Mouse (Mus musculus) midbrain, embryonic 14.5 days (tissue): ENCODE measurements around the gene Pbld2. TPM values are rescaled to one million over a fixed set of nuclear protein-coding genes. Genes with fewer than 3 reads are reported as not detected.
"Not testable (repeated sequence)": the region's sequence is repeated elsewhere in the genome, so short reads cannot be mapped to it uniquely, and the experiment has no call there.

Experiments used
- ATAC-seq: fragments of 200-750 bp; cut with Nextera tagmentation; 2 replicates; pipeline ENCODE4 v1.8.0; 2017; ENCODE audit warnings: moderate number of reproducible peaks, moderate library complexity; ENCODE audit not compliant: low FRiP score, low TSS enrichment
- DNase-seq: peaks from one replicate; pipeline ENCODE4 v3.0.0-alpha.2; 2015
- H3K27ac ChIP-seq: fragments of 300-500 bp; sonication (generic); replicated peaks from 2 replicates; pipeline ENCODE4 v1.5.1; 2014; ENCODE audit warnings: mild to moderate bottlenecking, low read depth, low read length, moderate library complexity
- H3K27me3 ChIP-seq: fragments of 300-500 bp; sonication (generic); 2 replicates; pipeline ENCODE4 v1.6.1; 2014; ENCODE audit warnings: low read length, control low read depth, mixed read lengths; ENCODE audit not compliant: control insufficient read depth, insufficient read depth
- H3K36me3 ChIP-seq: fragments of 300-500 bp; sonication (generic); 2 replicates; pipeline ENCODE4 v1.6.1; 2014; ENCODE audit warnings: low read length, control low read depth; ENCODE audit not compliant: control insufficient read depth, insufficient read depth
- H3K4me1 ChIP-seq: fragments of 300-500 bp; sonication (generic); 2 replicates; pipeline ENCODE4 v1.6.1; 2014; ENCODE audit warnings: mild to moderate bottlenecking, antibody characterized with exemption, low read length, control low read depth; ENCODE audit not compliant: control insufficient read depth, insufficient read depth
- H3K4me2 ChIP-seq: fragments of 300-500 bp; sonication (generic); 2 replicates; pipeline ENCODE4 v1.6.1; 2014; ENCODE audit warnings: mild to moderate bottlenecking, low read length, moderate library complexity
- H3K4me3 ChIP-seq: fragments of 300-500 bp; sonication (generic); replicated peaks from 2 replicates; pipeline ENCODE4 v1.5.1; 2014; ENCODE audit warnings: low read depth, low read length
- H3K9ac ChIP-seq: fragments of 300-500 bp; sonication (generic); replicated peaks from 2 replicates; pipeline ENCODE4 v1.6.1; 2014; ENCODE audit warnings: mild to moderate bottlenecking, low read length, moderate library complexity
- H3K9me3 ChIP-seq: fragments of 300-500 bp; sonication (generic); 2 replicates; pipeline ENCODE4 v1.6.1; 2016; ENCODE audit warnings: low read length, control low read depth, mixed read lengths; ENCODE audit not compliant: control insufficient read depth
- WGBS: fragments of 180-500 bp; shearing (Covaris S2); extraction: QIAGEN DNeasy Blood & Tissue Kit; methylation state at CpG from one replicate; pipeline ENCODE4 v1.1.7; 2014; 5-methylcytosine and 5-hydroxymethylcytosine counted together
- polyA plus RNA-seq: library from polyadenylated mRNA; unstranded; fragments of >200 nt; fragmentation: Nextera tagmentation; extraction: Ambion mirVana; gene quantifications from 2 replicates; pipeline ENCODE4 v1.2.1, GENCODE M21; 2014

Gene Pbld2
- polyA plus RNA-seq, 1 experiment from 2014 or later, result 0.79 TPM

GRCm38 (mm10) chr10:63049106-63049505 lies 25.0 kb downstream of the Pbld2 start:
- DNase-seq (no peak), ATAC-seq (no peak)
- no peaks in the 10 kb centered on the region for H3K36me3 ChIP-seq
- no peaks in the 10 kb centered on the region for H3K27me3 ChIP-seq
- no peak overlapping the region for H3K9ac ChIP-seq
- WGBS, result 62% methylated on average over 2 of the region's 2 CpGs
- no peak overlapping the region for H3K27ac ChIP-seq
- no peaks in the 10 kb centered on the region for H3K9me3 ChIP-seq
- H3K4me2 ChIP-seq, result no peak overlapping the region
- H3K4me3 ChIP-seq, result no peak overlapping the region
- H3K4me1 ChIP-seq, result no peaks in the 10 kb centered on the region

GRCm38 (mm10) chr10:63051267-63051666 lies 27.2 kb downstream of the Pbld2 start:
- Histone ChIP-seq H3K4me1 (no peaks in the 10 kb centered on the region), H3K36me3 (no peaks in the 10 kb centered on the region), H3K27ac (no peak overlapping the region), H3K4me2 (no peak overlapping the region), H3K27me3 (no peaks in the 10 kb centered on the region), H3K9ac (no peak overlapping the region), H3K4me3 (no peak overlapping the region), H3K9me3 (no peaks in the 10 kb centered on the region)
- no peak for ATAC-seq
- DNase-seq, result no peak
- 63% methylated on average over 7 of the region's 7 CpGs for WGBS

GRCm38 (mm10) chr10:63052011-63052410 lies 27.9 kb downstream of the Pbld2 start:
- DNase-seq (no peak), ATAC-seq (no peak)
- 85% methylated on average over 6 of the region's 6 CpGs for WGBS
- Histone ChIP-seq H3K4me2 (no peak overlapping the region), H3K27me3 (no peaks in the 10 kb centered on the region), H3K4me1 (no peaks in the 10 kb centered on the region), H3K9ac (no peak overlapping the region), H3K9me3 (no peaks in the 10 kb centered on the region), H3K36me3 (no peaks in the 10 kb centered on the region), H3K27ac (no peak overlapping the region), H3K4me3 (no peak overlapping the region)

GRCm38 (mm10) chr10:63053007-63053406 lies 28.9 kb downstream of the Pbld2 start:
- Histone ChIP-seq H3K4me3 (no peak overlapping the region), H3K27ac (no peak overlapping the region), H3K4me1 (no peaks in the 10 kb centered on the region), H3K27me3 (no peaks in the 10 kb centered on the region), H3K36me3 (no peaks in the 10 kb centered on the region), H3K4me2 (no peak overlapping the region), H3K9me3 (no peaks in the 10 kb centered on the region), H3K9ac (no peak overlapping the region)
- DNase-seq, result no peak
- 57% methylated on average over 6 of the region's 6 CpGs for WGBS
- no peak for ATAC-seq

- ATAC-seq, H3K4me3 ChIP-seq, H3K27ac ChIP-seq, H3K9me3 ChIP-seq, H3K9ac ChIP-seq, DNase-seq, H3K4me2 ChIP-seq, H3K4me1 ChIP-seq, H3K36me3 ChIP-seq, H3K27me3 ChIP-seq: not testable (repeated sequence)
- 92% methylated on average over 6 of the region's 6 CpGs for WGBS
These were observed 30.0 kb downstream of the Pbld2 start for GRCm38 (mm10) chr10:63054071-63054470.

- no peaks in the 10 kb centered on the region for H3K9me3 ChIP-seq
- H3K36me3 ChIP-seq, result no peaks in the 10 kb centered on the region
- DNase-seq (no peak), ATAC-seq (no peak)
- H3K9ac ChIP-seq, result no peak overlapping the region
- no peak overlapping the region for H3K4me3 ChIP-seq
- H3K27ac ChIP-seq, result no peak overlapping the region
- no peaks in the 10 kb centered on the region for H3K4me1 ChIP-seq
- no peaks in the 10 kb centered on the region for H3K27me3 ChIP-seq
- no peak overlapping the region for H3K4me2 ChIP-seq
- WGBS, result 75% methylated on average over 2 of the region's 2 CpGs
These were observed 30.5 kb downstream of the Pbld2 start for GRCm38 (mm10) chr10:63054586-63054985.

GRCm38 (mm10) chr10:63056966-63057750 lies 33.0 kb downstream of the Pbld2 start:
- Histone ChIP-seq H3K4me1 (no peaks in the 10 kb centered on the region), H3K9ac (no peak overlapping the region), H3K36me3 (no peaks in the 10 kb centered on the region), H3K4me2 (no peak overlapping the region), H3K27ac (no peak overlapping the region), H3K27me3 (no peaks in the 10 kb centered on the region), H3K4me3 (no peak overlapping the region), H3K9me3 (no peaks in the 10 kb centered on the region)
- no peak for ATAC-seq
- DNase-seq, result no peak
- WGBS, result 41% methylated on average over 24 of the region's 24 CpGs

- WGBS, result 84% methylated on average over 2 of the region's 2 CpGs
- Histone ChIP-seq H3K36me3 (no peaks in the 10 kb centered on the region), H3K9ac (no peak within 1 kb of the TSS), H3K27ac (no peak within 1 kb of the TSS), H3K27me3 (no peaks in the 10 kb centered on the region), H3K4me3 (no peak within 1 kb of the TSS), H3K4me2 (no peak within 1 kb of the TSS), H3K4me1 (no peaks in the 10 kb centered on the region), H3K9me3 (no peaks in the 10 kb centered on the region)
- no peak for ATAC-seq
- no peak for DNase-seq
These were observed 35.7 kb downstream of the Pbld2 start, which contains the start of gene Pbld1 for GRCm38 (mm10) chr10:63059862-63060261. Gene Pbld1, plus strand, starts transcription at chr10:63060162.

- no peaks in the 10 kb centered on the region for H3K4me1 ChIP-seq
- H3K9me3 ChIP-seq, result no peaks in the 10 kb centered on the region
- no peak overlapping the region for H3K27ac ChIP-seq
- H3K9ac ChIP-seq, result no peak overlapping the region
- DNase-seq, result no peak
- H3K4me3 ChIP-seq, result no peak overlapping the region
- H3K4me2 ChIP-seq, result no peak overlapping the region
- H3K27me3 ChIP-seq, result no peaks in the 10 kb centered on the region
- H3K36me3 ChIP-seq, result no peaks in the 10 kb centered on the region
- 76% methylated on average over 11 of the region's 11 CpGs for WGBS
- no peak for ATAC-seq
These were observed 36.3 kb downstream of the Pbld2 start for GRCm38 (mm10) chr10:63060406-63060805.
